Mouse (Mus musculus): ENCODE results near the gene Gm10964. TPM values are rescaled to one million over a fixed set of nuclear protein-coding genes. Genes with fewer than 3 reads are reported as not detected.
A peak's percentile ranks its signal among the peaks of the same experiment; 100 is the strongest.
"Not testable (repeated sequence)": the region's sequence is repeated elsewhere in the genome, so short reads cannot be mapped to it uniquely, and the experiment has no call there.

Gene Gm10964
- polyA plus RNA-seq, 1 experiment from 2014 or later: not detected

- 84% methylated on average over 7 of the region's 7 CpGs for WGBS
- H3K4me3 ChIP-seq: 0 out of 2 replicates have a peak overlapping the region, but pooled peaks have one; percentile 84
- H3K9me3 ChIP-seq: no peaks in the 10 kb centered on the region
Measured at GRCm38 (mm10) chr3:103789096-103789495, 49.9 kb downstream of the Gm10964 start.

GRCm38 (mm10) chr3:103789891-103790345, 50.8 kb downstream of the Gm10964 start:
- Histone ChIP-seq H3K27ac (peak overlapping the region; percentile 91), H3K4me1 (peaks cover 29% of the 10 kb centered on the region), H3K4me2 (peak overlapping the region; percentile 77), H3K9me3 (no peaks in the 10 kb centered on the region), H3K9ac (peak overlapping the region; percentile 94), H3K36me3 (replicated peaks) (no peaks in the 10 kb centered on the region), H3K4me3 (peak overlapping the region; percentile 84), H3K27me3 (replicated peaks) (no peaks in the 10 kb centered on the region)
- no peak for ATAC-seq (replicated peaks)
- 3% methylated on average over 14 of the region's 14 CpGs for WGBS

More at GRCm38 (mm10) chr3:103789096-103789495, 49.9 kb downstream of the Gm10964 start:
- Histone ChIP-seq H3K27ac (no peak overlapping the region), H3K27me3 (replicated peaks) (no peaks in the 10 kb centered on the region), H3K4me2 (peak overlapping the region; percentile 77), H3K4me1 (peaks cover 29% of the 10 kb centered on the region), H3K9ac (no peak overlapping the region), H3K36me3 (replicated peaks) (no peaks in the 10 kb centered on the region)
- no peak for ATAC-seq (replicated peaks)

GRCm38 (mm10) chr3:103790346-103791145, 51.4 kb downstream of the Gm10964 start:
- Histone ChIP-seq H3K4me1 (peaks cover 29% of the 10 kb centered on the region), H3K4me3 (peak overlapping the region; percentile 84), H3K27me3 (replicated peaks) (no peaks in the 10 kb centered on the region), H3K4me2 (peak overlapping the region; percentile 77), H3K36me3 (replicated peaks) (no peaks in the 10 kb centered on the region), H3K9me3 (no peaks in the 10 kb centered on the region), H3K27ac (peak overlapping the region; percentile 91), H3K9ac (peak overlapping the region; percentile 94)
- WGBS: under 1% methylated on average over 46 of the region's 61 CpGs
- ATAC-seq (replicated peaks): peak; percentile 88

- peak within 1 kb of the TSS; percentile 77 for H3K4me2 ChIP-seq
- H3K9me3 ChIP-seq: no peaks in the 10 kb centered on the region
- peaks cover 29% of the 10 kb centered on the region for H3K4me1 ChIP-seq
- peak within 1 kb of the TSS; percentile 94 for H3K9ac ChIP-seq
- H3K27ac ChIP-seq: peak within 1 kb of the TSS; percentile 91
- H3K36me3 ChIP-seq (replicated peaks): no peaks in the 10 kb centered on the region
- peak within 1 kb of the TSS; percentile 84 for H3K4me3 ChIP-seq
- WGBS: 9% methylated on average over 49 of the region's 49 CpGs
- H3K27me3 ChIP-seq (replicated peaks): no peaks in the 10 kb centered on the region
- ATAC-seq (replicated peaks): peak; percentile 98
Measured at GRCm38 (mm10) chr3:103791230-103792110, 52.3 kb downstream of the Gm10964 start, which contains the start of gene Hipk1. TSS of gene Hipk1 (minus strand) at chr3:103791563.

- H3K9ac ChIP-seq; H3K9me3 ChIP-seq; H3K27me3 ChIP-seq (replicated peaks); ATAC-seq (replicated peaks); H3K36me3 ChIP-seq (replicated peaks): not testable (repeated sequence)
- Histone ChIP-seq H3K4me3 (peak overlapping the region; percentile 84; the same call in 1 of the 2 replicates), H3K4me1 (peaks cover 29% of the 10 kb centered on the region), H3K4me2 (peak overlapping the region; percentile 77), H3K27ac (peak overlapping the region; percentile 91)
- 70% methylated on average over 5 of the region's 5 CpGs for WGBS
Measured at GRCm38 (mm10) chr3:103792111-103792406, 52.9 kb downstream of the Gm10964 start.

GRCm38 (mm10) chr3:103792566-103792965, 53.4 kb downstream of the Gm10964 start:
- Histone ChIP-seq H3K4me1 (peaks cover 24% of the 10 kb centered on the region), H3K9me3 (no peaks in the 10 kb centered on the region), H3K27me3 (replicated peaks) (no peaks in the 10 kb centered on the region), H3K36me3 (replicated peaks) (no peaks in the 10 kb centered on the region), H3K27ac (no peak overlapping the region), H3K4me2 (no peak overlapping the region), H3K9ac (no peak overlapping the region), H3K4me3 (no peak overlapping the region)
- ATAC-seq (replicated peaks): no peak
- WGBS: 89% methylated on average over 1 of the region's 1 CpGs

Other genes starting within 250 kb of the Gm10964 start
- gene Syt6, start 164.1 kb upstream of the Gm10964 start, polyA plus RNA-seq (2015; fragmentation: Nextera tagmentation; extraction: Ambion mirVana): 17.1 and 17.4 TPM in 2 replicates
- gene Atg4a-ps, start 93.3 kb upstream of the Gm10964 start, polyA plus RNA-seq (2015; fragmentation: Nextera tagmentation; extraction: Ambion mirVana): not detected in 2 replicates
- 4.8 and 6.5 TPM in 2 replicates for gene Olfml3, start 1.4 kb upstream of the Gm10964 start, polyA plus RNA-seq (2015; fragmentation: Nextera tagmentation; extraction: Ambion mirVana)
- gene Hipk1, start 52.2 kb downstream of the Gm10964 start, polyA plus RNA-seq (2015; fragmentation: Nextera tagmentation; extraction: Ambion mirVana): 13.0 and 13.2 TPM in 2 replicates
- 20.4 and 24.1 TPM in 2 replicates for gene Dclre1b, start 70.1 kb downstream of the Gm10964 start, polyA plus RNA-seq (2015; fragmentation: Nextera tagmentation; extraction: Ambion mirVana)
- 24.4 and 24.5 TPM in 2 replicates for gene Ap4b1, start 70.2 kb downstream of the Gm10964 start, polyA plus RNA-seq (2015; fragmentation: Nextera tagmentation; extraction: Ambion mirVana)
- gene Gm43064, start 70.2 kb downstream of the Gm10964 start, polyA plus RNA-seq (2015; fragmentation: Nextera tagmentation; extraction: Ambion mirVana): 0.35 and 0.47 TPM in 2 replicates
- gene Bcl2l15, start 93.2 kb downstream of the Gm10964 start, polyA plus RNA-seq (2015; fragmentation: Nextera tagmentation; extraction: Ambion mirVana): 0.18 and 0.32 TPM in 2 replicates
- gene Ptpn22, start 120.4 kb downstream of the Gm10964 start, polyA plus RNA-seq (2015; fragmentation: Nextera tagmentation; extraction: Ambion mirVana): 0.22 and 0.51 TPM in 2 replicates
- gene Rsbn1, start 174.8 kb downstream of the Gm10964 start, polyA plus RNA-seq (2015; fragmentation: Nextera tagmentation; extraction: Ambion mirVana): 22.8 and 23.0 TPM in 2 replicates
- 25.0 and 26.2 TPM in 2 replicates for gene Phtf1, start 228.7 kb downstream of the Gm10964 start, polyA plus RNA-seq (2015; fragmentation: Nextera tagmentation; extraction: Ambion mirVana)